8 mouse cellular contexts compared by ENCODE assay signal in the genomic region with DNA sequence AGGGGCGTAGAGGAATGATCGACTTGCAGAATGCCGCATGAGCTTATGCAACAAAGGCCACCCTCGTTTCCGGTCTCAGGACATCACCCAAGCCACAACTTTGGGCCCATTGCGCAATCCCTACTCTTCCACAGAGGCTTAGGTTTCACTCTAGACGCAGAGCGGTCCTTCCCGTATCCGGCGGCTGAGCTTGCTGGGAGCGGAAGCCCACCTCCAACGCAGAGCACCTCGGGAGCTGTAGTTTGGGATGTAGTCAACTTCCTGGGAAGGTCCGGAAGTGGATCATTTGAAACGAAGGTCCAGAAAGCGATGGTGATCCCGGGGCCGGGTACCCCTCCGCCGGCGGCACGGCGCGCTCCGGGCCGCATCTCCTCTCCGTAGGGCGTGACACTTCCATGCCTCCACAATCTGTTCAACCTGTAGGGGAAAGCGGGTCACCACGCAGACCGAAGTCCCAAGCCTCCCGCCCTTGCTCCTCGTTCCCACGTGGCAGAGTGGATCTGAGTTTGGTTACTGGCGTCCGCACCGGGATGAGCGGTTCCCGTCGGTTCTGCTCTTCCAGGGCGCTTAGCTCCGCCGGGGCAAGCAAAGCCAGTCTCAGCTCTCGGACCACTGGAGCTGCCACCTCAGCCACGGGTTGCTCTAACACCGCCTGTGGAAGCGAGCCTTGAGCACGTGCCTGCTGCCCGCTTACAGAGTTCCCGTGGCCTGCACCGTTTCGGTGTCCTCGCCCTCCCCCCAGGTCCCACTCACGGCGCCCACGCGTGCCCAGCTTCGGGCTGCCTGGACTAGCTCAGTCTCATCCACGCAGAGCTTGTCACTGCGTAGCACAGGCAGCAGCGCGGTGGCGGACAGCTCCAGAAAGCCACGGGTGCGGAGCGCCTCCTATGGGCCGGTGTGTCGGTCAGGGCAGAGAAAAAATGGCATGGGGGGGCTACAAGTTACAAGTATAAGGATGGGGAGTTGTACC. TPM values are rescaled to one million over a fixed set of nuclear protein-coding genes. Genes with fewer than 3 reads are reported as not detected.
A peak's percentile ranks its signal among the peaks of the same experiment; 100 is the strongest.
DNase-seq lines count a peak whose midpoint lies in the region; ATAC-seq and TF ChIP-seq lines count a peak whose summit lies in the region.

No protein-coding gene starts in this region.

- peak overlapping the region; percentile 76 for H3K9ac ChIP-seq in embryonic facial prominence, embryonic 13.5 days
- H3K9ac ChIP-seq in heart, adult 2 months (ENCODE audit: low read depth, low read length), result peak overlapping the region; percentile 78
- peak overlapping the region; percentile 73 for H3K9ac ChIP-seq in limb, embryonic 13.5 days
- peak overlapping the region; percentile 79 for H3K9ac ChIP-seq in midbrain, embryonic 16.5 days (ENCODE audit: low read depth, low read length)

- TF ChIP-seq CTCF in heart, adult 2 months (IDR thresholded peaks at IDR 0.05), result peak; percentile 87

- H3K9me3 ChIP-seq in embryonic facial prominence, embryonic 13.5 days, result no peaks in the 10 kb centered on the region
- H3K9me3 ChIP-seq in limb, embryonic 13.5 days, result no peaks in the 10 kb centered on the region
- no peaks in the 10 kb centered on the region for H3K9me3 ChIP-seq in midbrain, embryonic 16.5 days (replicated peaks; ENCODE audit: control insufficient read depth, low read length, poor library complexity, severe bottlenecking)

- peak overlapping the region; percentile 99 for H3K4me2 ChIP-seq in embryonic facial prominence, embryonic 13.5 days
- H3K4me2 ChIP-seq in limb, embryonic 13.5 days (replicated peaks), result peak overlapping the region; percentile 100
- H3K4me2 ChIP-seq in midbrain, embryonic 16.5 days (ENCODE audit: low read length), result peak overlapping the region; percentile 88

- H3K4me3 ChIP-seq in embryonic facial prominence, embryonic 13.5 days, result peak overlapping the region; percentile 73
- H3K4me3 ChIP-seq in heart, adult 2 months, result peak overlapping the region; percentile 70
- H3K4me3 ChIP-seq in limb, embryonic 13.5 days, result peak overlapping the region; percentile 58
- H3K4me3 ChIP-seq in midbrain, embryonic 16.5 days (ENCODE audit: low read depth, low read length), result peak overlapping the region; percentile 69

- TF ChIP-seq POLR2A in heart, adult 2 months (IDR thresholded peaks at IDR 0.05; ENCODE audit: insufficient read depth, low read depth, low read length), result peak; percentile 94

- peak; percentile 94 for DNase-seq in 3134 (ENCODE audit: extremely low read depth, insufficient read length, low spot score)
- DNase-seq in adrenal gland, postnatal 36 days, result peak; percentile 95 to 96
- DNase-seq in heart, adult 2 months, result peak; percentile 92 to 97
- peak; percentile 96 to 97 for DNase-seq in kidney, adult 8-10 months
- peak; percentile 84 to 92 for DNase-seq in spleen, postnatal 10 days (ENCODE audit: low spot score in 2 of 2)

- peaks cover 25% of the 10 kb centered on the region for H3K4me1 ChIP-seq in embryonic facial prominence, embryonic 13.5 days
- peaks cover 21% of the 10 kb centered on the region for H3K4me1 ChIP-seq in heart, adult 2 months (ENCODE audit: control insufficient read depth, insufficient read depth, low read length)
- peaks cover 21% of the 10 kb centered on the region for H3K4me1 ChIP-seq in limb, embryonic 13.5 days
- peaks cover 14% of the 10 kb centered on the region for H3K4me1 ChIP-seq in midbrain, embryonic 16.5 days (ENCODE audit: control insufficient read depth, insufficient read depth, low read length)

- H3K79me2 ChIP-seq in heart, adult 2 months (replicated peaks; ENCODE audit: control insufficient read depth, insufficient read depth, low read length), result no peaks in the 10 kb centered on the region

- peak overlapping the region; percentile 89 for H3K27ac ChIP-seq in embryonic facial prominence, embryonic 13.5 days
- H3K27ac ChIP-seq in heart, adult 2 months, result peak overlapping the region; percentile 98
- peak overlapping the region; percentile 80 for H3K27ac ChIP-seq in limb, embryonic 13.5 days
- H3K27ac ChIP-seq in midbrain, embryonic 16.5 days (ENCODE audit: low read length), result peak overlapping the region; percentile 94

- peak; percentile 100 for TF ChIP-seq EP300 in heart, adult 2 months (IDR thresholded peaks at IDR 0.05; ENCODE audit: insufficient read depth, low read depth, low read length)

- H3K27me3 ChIP-seq in embryonic facial prominence, embryonic 13.5 days, result no peaks in the 10 kb centered on the region
- no peaks in the 10 kb centered on the region for H3K27me3 ChIP-seq in heart, adult 2 months (ENCODE audit: control insufficient read depth, insufficient read depth, low read length)
- no peaks in the 10 kb centered on the region for H3K27me3 ChIP-seq in limb, embryonic 13.5 days
- H3K27me3 ChIP-seq in midbrain, embryonic 16.5 days (ENCODE audit: control insufficient read depth, insufficient read depth, low read depth, low read length), result no peaks in the 10 kb centered on the region

- intact Hi-C loops in heart, adult 2 months (cut with DNase I), result loop anchor here (2.0 to 10.0 kb wide), 8 partner anchors 16 to 406 kb away; partner anchors contain the start of genes Eif2b3 and Kif2c

- ATAC-seq in embryonic facial prominence, embryonic 13.5 days (ENCODE audit: insufficient number of reproducible peaks, insufficient read depth, low FRiP score, low TSS enrichment, low read depth), result peak; percentile 89
- ATAC-seq in limb, embryonic 13.5 days (ENCODE audit: low FRiP score, low read depth), result peak; percentile 94
- peak; percentile 95 for ATAC-seq in midbrain, embryonic 16.5 days

- no peaks in the 10 kb centered on the region for H3K36me3 ChIP-seq in embryonic facial prominence, embryonic 13.5 days
- H3K36me3 ChIP-seq in heart, adult 2 months (ENCODE audit: control insufficient read depth, insufficient read depth, low read length), result no peaks in the 10 kb centered on the region
- H3K36me3 ChIP-seq in limb, embryonic 13.5 days, result no peaks in the 10 kb centered on the region
- H3K36me3 ChIP-seq in midbrain, embryonic 16.5 days (ENCODE audit: control insufficient read depth, insufficient read depth, low read length), result no peaks in the 10 kb centered on the region

- under 1% methylated on average over 69 of the region's 69 CpGs for WGBS in embryonic facial prominence, embryonic 13.5 days
- WGBS in heart, adult 2 months, result under 1% methylated on average over 69 of the region's 69 CpGs
- WGBS in limb, embryonic 13.5 days, result under 1% methylated on average over 69 of the region's 69 CpGs
- WGBS in midbrain, embryonic 16.5 days, result under 1% methylated on average over 69 of the region's 69 CpGs

RNA-seq across cellular contexts. Expression of gene Btbd19, which starts 4.8 kb away (rescaled TPM):
- 1 to 10 TPM; 7.0 to 7.9 TPM for total RNA-seq in adrenal gland, postnatal 36 days (2021)
- 5.8 and 6.2 TPM in 2 replicates for polyA plus RNA-seq in embryonic facial prominence, embryonic 13.5 days (2015; fragmentation: Nextera tagmentation; extraction: Ambion mirVana)
- 1 to 10 TPM; 2.9 to 3.2 TPM for total RNA-seq in heart, adult 2 months (2021)
- polyA plus RNA-seq in heart, adult 2 months (2012; rRNA removed), result 6.6 and 12.2 TPM in 2 replicates
- 5.1 and 5.2 TPM in 2 replicates for polyA plus RNA-seq in limb, embryonic 13.5 days (2015; fragmentation: Nextera tagmentation; extraction: Ambion mirVana)
- polyA plus RNA-seq in midbrain, embryonic 16.5 days (2015; fragmentation: Nextera tagmentation; extraction: Ambion mirVana), result 3.9 and 4.0 TPM in 2 replicates

RNA-seq across cellular contexts. Expression of gene Tctex1d4, which starts 5.9 kb away (rescaled TPM):
- not detected for total RNA-seq in adrenal gland, postnatal 36 days (2021)
- not detected in 2 replicates for polyA plus RNA-seq in embryonic facial prominence, embryonic 13.5 days (2015; fragmentation: Nextera tagmentation; extraction: Ambion mirVana)
- not detected for total RNA-seq in heart, adult 2 months (2021)
- 0.29 and 4.2 TPM in 2 replicates for polyA plus RNA-seq in heart, adult 2 months (2012; rRNA removed)
- polyA plus RNA-seq in limb, embryonic 13.5 days (2015; fragmentation: Nextera tagmentation; extraction: Ambion mirVana), result not detected in 2 replicates
- polyA plus RNA-seq in midbrain, embryonic 16.5 days (2015; fragmentation: Nextera tagmentation; extraction: Ambion mirVana), result 0.46 and 1.1 TPM in 2 replicates

RNA-seq across cellular contexts. Expression of gene Plk3, which starts 13.0 kb away (rescaled TPM):
- 10 to 100 TPM; 12.8 to 44.6 TPM for total RNA-seq in adrenal gland, postnatal 36 days (2021)
- 3.2 and 3.3 TPM in 2 replicates for polyA plus RNA-seq in embryonic facial prominence, embryonic 13.5 days (2015; fragmentation: Nextera tagmentation; extraction: Ambion mirVana)
- 1 to 10 TPM; 1.4 to 1.9 TPM for total RNA-seq in heart, adult 2 months (2021)
- polyA plus RNA-seq in heart, adult 2 months (2012; rRNA removed), result 4.5 and 4.7 TPM in 2 replicates
- polyA plus RNA-seq in limb, embryonic 13.5 days (2015; fragmentation: Nextera tagmentation; extraction: Ambion mirVana), result 3.1 and 3.5 TPM in 2 replicates
- polyA plus RNA-seq in midbrain, embryonic 16.5 days (2015; fragmentation: Nextera tagmentation; extraction: Ambion mirVana), result 18.7 TPM in 2 replicates

RNA-seq across cellular contexts. Expression of gene Ptch2, which starts 24.9 kb away (rescaled TPM):
- total RNA-seq in adrenal gland, postnatal 36 days (2021), result 1 to 10 TPM; 3.5 to 4.5 TPM
- polyA plus RNA-seq in embryonic facial prominence, embryonic 13.5 days (2015; fragmentation: Nextera tagmentation; extraction: Ambion mirVana), result 20.5 and 26.8 TPM in 2 replicates
- under 1 TPM; 0.70 to 0.86 TPM for total RNA-seq in heart, adult 2 months (2021)
- 2.4 and 3.2 TPM in 2 replicates for polyA plus RNA-seq in heart, adult 2 months (2012; rRNA removed)
- polyA plus RNA-seq in limb, embryonic 13.5 days (2015; fragmentation: Nextera tagmentation; extraction: Ambion mirVana), result 7.9 and 9.4 TPM in 2 replicates
- polyA plus RNA-seq in midbrain, embryonic 16.5 days (2015; fragmentation: Nextera tagmentation; extraction: Ambion mirVana), result 7.4 and 9.5 TPM in 2 replicates

RNA-seq across cellular contexts. Expression of gene Rps8, which starts 35.3 kb away (rescaled TPM):
- 1,000 to 10,000 TPM; 1,017 to 1,149 TPM for total RNA-seq in adrenal gland, postnatal 36 days (2021)
- polyA plus RNA-seq in embryonic facial prominence, embryonic 13.5 days (2015; fragmentation: Nextera tagmentation; extraction: Ambion mirVana), result 1,074 and 1,114 TPM in 2 replicates
- 100 to 1,000 TPM; 553 to 608 TPM for total RNA-seq in heart, adult 2 months (2021)
- 315 and 381 TPM in 2 replicates for polyA plus RNA-seq in heart, adult 2 months (2012; rRNA removed)
- polyA plus RNA-seq in limb, embryonic 13.5 days (2015; fragmentation: Nextera tagmentation; extraction: Ambion mirVana), result 885 and 930 TPM in 2 replicates
- 381 and 382 TPM in 2 replicates for polyA plus RNA-seq in midbrain, embryonic 16.5 days (2015; fragmentation: Nextera tagmentation; extraction: Ambion mirVana)

Comparison
In these comparisons a context has a peak if more than half of its experiments do, and no peak if none do; other contexts are left out.
1. Peak in every context shown above with its lines: DNase-seq, ATAC-seq, H3K4me3 ChIP-seq and H3K27ac ChIP-seq.